Mouse (Mus musculus) stomach, embryonic 16.5 days (tissue): ENCODE data around the gene Hck. TPM values are rescaled to one million over a fixed set of nuclear protein-coding genes. Genes with fewer than 3 reads are reported as not detected.

ENCODE experiments used
- ATAC-seq: fragments of 200-750 bp; cut with Nextera tagmentation; 2 replicates; pipeline ENCODE4 v1.8.0; 2017; ENCODE audit warnings: moderate number of reproducible peaks, moderate TSS enrichment; ENCODE audit not compliant: insufficient read depth, low FRiP score
- H3K27ac ChIP-seq: fragments of 300-500 bp; sonication (generic); 2 replicates; pipeline ENCODE4 v1.5.1; 2014; ENCODE audit warnings: low read length
- H3K27me3 ChIP-seq: fragments of 300-500 bp; sonication (generic); 2 replicates; pipeline ENCODE4 v1.6.1; 2014; ENCODE audit warnings: low read length, control low read depth, mixed read lengths; ENCODE audit not compliant: control insufficient read depth, insufficient read depth
- H3K36me3 ChIP-seq: fragments of 300-500 bp; sonication (generic); 2 replicates; pipeline ENCODE4 v1.6.1; 2014; ENCODE audit warnings: low read length; ENCODE audit not compliant: control insufficient read depth, insufficient read depth
- H3K4me1 ChIP-seq: fragments of 300-500 bp; sonication (generic); 2 replicates; pipeline ENCODE4 v1.6.1; 2014; ENCODE audit warnings: low read length, control low read depth, mixed read lengths; ENCODE audit not compliant: control insufficient read depth, insufficient read depth
- H3K4me2 ChIP-seq: fragments of 300-500 bp; sonication (generic); 2 replicates; pipeline ENCODE4 v1.6.1; 2014; ENCODE audit warnings: low read depth, low read length, mixed read lengths
- H3K4me3 ChIP-seq: fragments of 300-500 bp; sonication (generic); replicated peaks from 2 replicates; pipeline ENCODE4 v1.5.1; 2014; ENCODE audit warnings: mild to moderate bottlenecking, low read length
- H3K9ac ChIP-seq: fragments of 300-500 bp; sonication (generic); 2 replicates; pipeline ENCODE4 v1.6.1; 2014; ENCODE audit warnings: low read length
- H3K9me3 ChIP-seq: fragments of 300-500 bp; sonication (generic); replicated peaks from 2 replicates; pipeline ENCODE4 v1.6.1; 2016; ENCODE audit warnings: low read length, control low read depth; ENCODE audit not compliant: control insufficient read depth
- whole genome bisulfite sequencing: fragments of 180-500 bp; shearing (Covaris S2); extraction: QIAGEN DNeasy Blood & Tissue Kit; methylation state at CpG from one replicate; pipeline ENCODE4 v1.1.7; 2014; 5-methylcytosine and 5-hydroxymethylcytosine counted together
- polyA plus RNA-seq: library from polyadenylated mRNA; unstranded; fragments of >200 nt; fragmentation: Nextera tagmentation; extraction: Ambion mirVana; gene quantifications from 2 replicates; pipeline ENCODE4 v1.2.1, GENCODE M21; 2015

Hck gene
- polyA plus RNA-seq, 1 experiment from 2014 or later: 6.2 TPM

DNA sequence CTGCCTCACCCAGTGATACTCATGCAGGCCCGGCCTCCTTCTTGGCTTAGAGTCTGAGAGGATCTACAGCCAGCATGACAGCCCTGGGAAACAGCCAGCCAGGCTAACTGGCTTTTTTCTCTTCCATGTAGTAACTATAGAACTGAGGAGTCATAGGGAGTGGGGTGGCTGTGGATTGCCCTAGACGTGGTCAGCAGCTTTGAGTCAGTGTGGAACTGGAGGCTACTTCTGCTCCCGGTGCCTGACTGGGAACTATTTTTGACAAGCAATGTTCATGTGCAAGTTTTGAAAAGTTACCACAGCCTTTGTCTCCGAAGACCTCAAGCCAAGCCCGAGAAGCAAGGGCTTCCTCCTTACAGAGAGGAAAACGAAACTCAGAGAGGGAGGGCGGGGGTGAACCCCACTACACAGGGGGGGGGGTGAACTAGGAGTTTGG lies 8.8 kb downstream of the Hck start:
- H3K4me1 ChIP-seq: no peaks in the 10 kb centered on the region
- no peak overlapping the region for H3K4me2 ChIP-seq
- H3K9me3 ChIP-seq: no peaks in the 10 kb centered on the region
- H3K9ac ChIP-seq: no peak overlapping the region
- no peaks in the 10 kb centered on the region for H3K27me3 ChIP-seq
- H3K27ac ChIP-seq: peak overlapping the region; percentile 38; the same call in 1 of the 2 replicates
- H3K36me3 ChIP-seq: no peaks in the 10 kb centered on the region
- no peak overlapping the region for H3K4me3 ChIP-seq
- WGBS: 74% methylated on average over 7 of the region's 7 CpGs
- ATAC-seq: no peak

DNA sequence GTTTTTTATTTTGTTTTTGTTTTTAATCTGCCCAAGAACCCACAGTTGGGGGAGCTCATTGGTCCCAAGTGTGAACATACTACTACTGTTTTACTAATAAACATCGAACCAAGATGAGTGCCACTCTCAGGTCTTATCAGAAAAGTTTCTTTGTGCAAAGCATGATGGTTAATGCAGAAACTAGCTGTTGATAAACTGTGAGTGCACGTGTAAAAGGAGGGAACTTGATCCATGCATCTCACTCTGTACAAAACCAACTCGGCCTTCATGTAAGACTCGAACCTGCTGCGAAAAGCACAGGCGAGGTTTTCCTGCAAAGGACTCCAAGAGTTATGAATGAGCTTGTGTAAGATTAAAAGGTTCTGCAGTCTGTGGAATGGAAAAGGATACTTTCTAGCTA lies 11.2 kb downstream of the Hck start:
- Histone ChIP-seq H3K36me3 (no peaks in the 10 kb centered on the region), H3K9ac (no peak overlapping the region), H3K27me3 (no peaks in the 10 kb centered on the region), H3K27ac (no peak overlapping the region), H3K4me1 (no peaks in the 10 kb centered on the region), H3K9me3 (no peaks in the 10 kb centered on the region), H3K4me2 (no peak overlapping the region), H3K4me3 (no peak overlapping the region)
- 83% methylated on average over 6 of the region's 6 CpGs for WGBS
- no peak for ATAC-seq

DNA sequence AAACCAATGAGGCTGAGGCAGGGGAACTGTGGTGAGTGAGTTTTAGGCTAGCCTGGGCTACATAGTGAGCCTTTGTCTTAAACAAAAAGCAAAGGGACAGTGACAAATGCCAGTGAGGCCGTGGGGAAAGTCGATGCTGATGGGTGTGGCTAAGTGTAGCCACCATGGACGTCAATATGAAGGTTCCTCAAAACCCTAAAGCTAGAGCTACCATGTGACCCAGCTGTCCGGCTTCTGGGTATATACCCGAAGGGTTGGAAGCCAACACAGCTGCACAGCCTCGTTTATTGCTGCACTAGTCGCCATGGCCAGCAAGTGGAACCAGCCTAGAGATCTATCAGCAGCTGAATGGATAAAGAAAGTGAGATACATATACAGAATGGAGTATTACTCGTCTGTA lies 11.9 kb downstream of the Hck start:
- no peak for ATAC-seq

DNA sequence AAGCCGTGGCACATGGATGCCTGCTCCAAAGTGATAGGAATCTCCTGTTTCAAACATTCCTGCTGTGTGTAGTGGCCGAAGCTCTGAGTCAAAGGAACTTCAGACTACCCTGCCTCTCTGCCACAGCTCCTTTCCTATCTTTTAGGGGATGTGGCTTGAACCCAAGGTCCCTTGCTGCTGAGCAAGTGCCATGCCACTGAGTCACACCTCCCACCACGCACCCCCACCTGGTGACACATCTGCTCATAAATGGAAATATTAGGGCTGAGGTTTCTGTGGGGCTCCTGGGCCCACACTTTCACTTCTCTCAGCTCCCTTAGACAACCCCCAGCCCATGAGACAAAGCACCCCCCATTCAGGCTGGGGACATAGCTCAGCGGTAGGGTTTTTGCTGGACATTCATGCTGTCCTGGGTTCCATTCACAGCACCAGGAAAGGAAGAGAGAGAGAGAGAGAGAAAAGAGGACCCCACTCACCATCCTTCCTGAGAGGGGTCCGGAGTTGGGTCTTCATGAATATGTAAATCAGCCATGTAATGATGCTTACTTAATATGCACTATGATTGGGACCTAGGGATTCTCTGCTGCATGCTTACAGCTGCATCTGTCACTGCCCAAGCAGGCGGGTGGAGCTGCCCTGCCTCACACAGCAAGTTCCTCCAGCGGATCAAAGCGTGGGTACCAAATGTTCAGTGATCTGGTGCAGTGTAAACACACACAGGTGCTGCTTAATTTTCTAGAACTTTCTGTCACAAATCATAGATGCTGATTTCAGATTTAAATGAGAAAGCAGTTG lies 13.8 kb downstream of the Hck start:
- H3K9ac ChIP-seq: no peak overlapping the region
- 69% methylated on average over 8 of the region's 8 CpGs for WGBS

More for the DNA sequence above, 11.9 kb downstream of the Hck start:
- no peak overlapping the region for H3K4me3 ChIP-seq
- H3K4me1 ChIP-seq: no peaks in the 10 kb centered on the region
- H3K9ac ChIP-seq: no peak overlapping the region
- H3K9me3 ChIP-seq: no peaks in the 10 kb centered on the region
- H3K27me3 ChIP-seq: no peaks in the 10 kb centered on the region
- 67% methylated on average over 8 of the region's 8 CpGs for WGBS
- no peaks in the 10 kb centered on the region for H3K36me3 ChIP-seq
- no peak overlapping the region for H3K4me2 ChIP-seq
- no peak overlapping the region for H3K27ac ChIP-seq

DNA sequence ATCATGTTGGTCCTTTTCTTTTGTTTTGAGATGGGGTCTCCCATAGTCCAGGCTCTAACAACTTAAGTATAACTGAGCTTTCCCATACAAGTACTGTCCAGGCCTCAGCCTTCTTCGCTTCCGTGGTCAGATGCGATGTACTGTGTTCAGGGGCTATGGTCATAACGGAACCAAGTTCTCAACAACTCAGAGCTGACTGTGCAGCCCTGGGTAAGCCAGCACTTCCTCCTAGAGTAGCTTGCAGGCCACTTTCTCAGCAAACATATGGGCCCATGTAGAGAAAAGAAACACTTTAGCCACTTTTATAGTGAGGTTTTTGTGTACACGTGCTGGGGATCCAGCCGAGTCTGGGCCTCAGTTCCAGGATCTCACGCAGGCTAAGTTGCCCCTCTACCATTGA lies 14.4 kb downstream of the Hck start:
- Histone ChIP-seq H3K4me3 (no peak overlapping the region), H3K4me2 (no peak overlapping the region), H3K27me3 (no peaks in the 10 kb centered on the region), H3K9me3 (no peaks in the 10 kb centered on the region), H3K36me3 (no peaks in the 10 kb centered on the region), H3K9ac (no peak overlapping the region), H3K27ac (no peak overlapping the region), H3K4me1 (no peaks in the 10 kb centered on the region)
- 86% methylated on average over 7 of the region's 7 CpGs for WGBS
- no peak for ATAC-seq

More for the DNA sequence above, 13.8 kb downstream of the Hck start:
- Histone ChIP-seq H3K4me3 (no peak overlapping the region), H3K4me2 (no peak overlapping the region), H3K36me3 (no peaks in the 10 kb centered on the region), H3K4me1 (no peaks in the 10 kb centered on the region), H3K9me3 (no peaks in the 10 kb centered on the region), H3K27me3 (no peaks in the 10 kb centered on the region), H3K27ac (no peak overlapping the region)
- no peak for ATAC-seq

DNA sequence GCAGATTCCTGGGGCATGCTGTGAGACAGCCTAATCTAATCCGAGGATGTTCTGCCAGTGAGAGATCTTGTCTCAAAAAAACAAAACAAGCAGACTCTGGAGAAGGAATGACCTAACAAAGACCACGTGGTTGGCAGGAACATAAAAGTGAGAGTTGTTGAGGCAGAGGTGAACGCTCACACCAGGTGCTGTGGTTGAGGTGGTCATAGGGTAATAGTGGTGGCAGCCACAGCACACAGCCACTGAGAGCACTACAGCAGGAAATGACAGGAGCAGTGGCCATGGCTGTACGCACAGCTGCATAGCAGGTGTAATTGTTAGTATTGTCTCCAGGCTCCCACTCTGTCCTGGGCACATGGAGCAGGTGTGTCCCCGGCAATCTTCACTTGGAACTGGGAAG lies 17.6 kb downstream of the Hck start:
- Histone ChIP-seq H3K9ac (no peak overlapping the region), H3K27me3 (no peaks in the 10 kb centered on the region), H3K4me1 (no peaks in the 10 kb centered on the region), H3K27ac (no peak overlapping the region), H3K36me3 (no peaks in the 10 kb centered on the region), H3K4me2 (no peak overlapping the region), H3K9me3 (no peaks in the 10 kb centered on the region), H3K4me3 (no peak overlapping the region)
- WGBS: 36% methylated on average over 5 of the region's 5 CpGs
- no peak for ATAC-seq

DNA sequence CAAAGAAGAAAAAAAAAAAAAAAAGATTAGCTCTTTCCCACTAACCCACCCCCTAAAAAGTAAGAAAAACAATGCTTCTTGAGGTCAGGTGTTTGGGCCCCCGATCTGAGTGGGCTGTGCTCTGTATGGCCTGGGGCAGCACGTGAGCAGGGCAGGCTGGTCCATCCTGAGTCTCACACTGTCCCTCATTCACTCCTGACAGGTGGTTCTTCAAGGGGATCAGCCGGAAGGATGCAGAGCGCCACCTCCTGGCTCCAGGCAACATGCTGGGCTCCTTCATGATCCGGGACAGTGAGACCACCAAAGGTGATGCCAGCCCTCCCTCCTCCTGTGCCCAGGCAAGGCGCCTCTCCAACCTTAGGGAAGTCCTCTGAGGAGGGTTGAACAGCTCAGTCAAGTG lies 22.8 kb downstream of the Hck start:
- Histone ChIP-seq H3K27me3 (no peaks in the 10 kb centered on the region), H3K9me3 (no peaks in the 10 kb centered on the region), H3K4me1 (no peaks in the 10 kb centered on the region), H3K27ac (no peak overlapping the region), H3K9ac (no peak overlapping the region), H3K36me3 (no peaks in the 10 kb centered on the region), H3K4me2 (no peak overlapping the region), H3K4me3 (no peak overlapping the region)
- 20% methylated on average over 6 of the region's 6 CpGs for WGBS
- no peak for ATAC-seq

DNA sequence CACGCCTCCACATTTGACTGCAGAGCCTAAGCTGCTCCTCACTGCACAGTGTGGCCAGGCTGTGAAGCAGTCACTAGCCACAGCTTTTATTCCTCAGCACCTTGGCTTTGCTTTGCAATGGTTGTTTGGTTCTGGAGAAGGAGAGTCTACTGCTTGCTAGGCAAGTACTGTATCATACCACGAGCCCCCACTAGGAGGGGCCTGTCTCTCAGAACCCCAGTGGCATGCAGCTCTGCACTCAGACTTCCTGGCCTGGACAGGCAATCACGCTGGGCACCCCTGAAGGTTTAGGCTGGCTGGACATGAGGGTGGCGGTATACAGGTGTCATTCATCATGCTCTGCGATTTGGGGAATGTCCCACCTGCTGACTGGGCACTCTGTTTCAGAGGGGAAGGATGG lies 26.0 kb downstream of the Hck start:
- no peak overlapping the region for H3K27ac ChIP-seq
- H3K4me3 ChIP-seq: no peak overlapping the region
- no peaks in the 10 kb centered on the region for H3K9me3 ChIP-seq
- H3K4me1 ChIP-seq: no peaks in the 10 kb centered on the region
- H3K9ac ChIP-seq: no peak overlapping the region
- H3K36me3 ChIP-seq: no peaks in the 10 kb centered on the region
- no peaks in the 10 kb centered on the region for H3K27me3 ChIP-seq
- 30% methylated on average over 5 of the region's 5 CpGs for WGBS
- ATAC-seq: no peak
- no peak overlapping the region for H3K4me2 ChIP-seq

DNA sequence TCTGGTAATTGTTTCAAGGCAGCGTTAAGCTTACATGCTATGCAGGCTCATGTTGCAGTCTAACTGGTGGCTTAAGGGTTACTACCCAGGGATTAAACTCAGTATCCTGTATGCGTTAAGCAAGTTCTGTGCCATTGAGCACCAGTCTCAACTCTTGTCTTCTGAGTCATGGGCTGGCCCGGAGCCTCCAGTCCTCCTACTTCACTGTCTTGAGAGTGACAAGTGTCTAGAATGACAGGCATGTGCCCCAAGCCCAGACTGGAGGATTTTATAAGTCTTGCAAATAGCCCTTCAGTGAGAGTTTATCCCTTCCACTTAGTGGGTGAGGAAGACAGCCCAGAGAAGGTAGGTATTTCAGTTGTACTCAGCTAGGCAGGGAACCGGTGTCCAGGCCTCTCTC lies 27.9 kb downstream of the Hck start:
- Histone ChIP-seq H3K4me3 (no peak overlapping the region), H3K4me2 (no peak overlapping the region), H3K9me3 (no peaks in the 10 kb centered on the region), H3K9ac (no peak overlapping the region), H3K27me3 (no peaks in the 10 kb centered on the region), H3K4me1 (no peaks in the 10 kb centered on the region), H3K36me3 (no peaks in the 10 kb centered on the region), H3K27ac (no peak overlapping the region)
- no peak for ATAC-seq
- WGBS: 58% methylated on average over 4 of the region's 4 CpGs
